Mouse (Mus musculus): ENCODE data around the gene Resp18. TPM values are rescaled to one million over a fixed set of nuclear protein-coding genes. Genes with fewer than 3 reads are reported as not detected.
A peak's percentile ranks its signal among the peaks of the same experiment; 100 is the strongest.

Gene Resp18
- total and polyA plus RNA-seq, 3 experiments = not detected

DNA sequence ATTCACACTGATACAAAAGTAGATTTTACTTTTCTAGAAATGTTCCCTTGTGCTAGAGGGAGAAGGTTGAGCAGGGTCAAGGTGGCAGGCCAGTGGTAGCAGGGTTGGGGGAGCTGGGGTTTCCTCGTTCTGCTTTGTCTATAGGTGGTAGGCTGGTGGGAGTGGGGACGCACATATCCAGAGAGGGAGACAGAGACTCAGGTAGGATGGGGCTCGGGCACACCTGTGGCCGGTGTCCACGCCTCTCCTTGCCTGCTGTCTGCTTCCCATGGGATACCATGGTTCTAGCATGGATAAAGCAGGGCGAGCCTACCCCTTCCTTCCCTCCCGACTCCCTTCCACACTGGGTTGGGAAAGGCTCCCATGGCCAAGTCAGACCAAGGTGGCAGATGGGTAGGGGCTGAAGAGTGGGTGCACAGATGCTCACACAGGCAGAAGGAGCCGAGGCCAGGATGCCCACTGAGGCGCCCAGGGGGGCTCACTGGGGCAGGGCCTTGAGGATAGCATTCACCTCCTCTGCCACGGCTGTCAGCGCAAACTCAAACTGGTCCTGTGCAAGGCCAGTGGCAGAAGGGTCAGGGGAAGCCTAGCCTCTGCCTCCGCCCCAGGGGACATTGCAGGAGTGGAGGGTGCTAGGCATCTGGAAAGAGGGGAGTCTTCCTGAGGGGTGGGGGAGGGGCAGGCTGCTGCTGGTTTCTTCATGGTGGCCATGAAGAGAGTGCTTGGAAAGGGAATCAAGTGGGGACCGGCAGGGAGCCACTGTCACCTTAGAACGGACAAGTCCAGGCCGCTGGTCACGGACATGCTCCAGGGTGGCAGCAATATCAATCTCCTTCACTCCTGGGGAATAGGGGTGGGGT is 30.9 kb downstream of the Resp18 start:
- H3K4me2 ChIP-seq (ENCODE audit: insufficient read depth, low read depth, poor library complexity, severe bottlenecking) = no peak overlapping the region
- H3K4me1 ChIP-seq (ENCODE audit: control insufficient read depth in 1 of 2, insufficient read depth in 2 of 2) = peaks cover 6 to 26% of the 10 kb centered on the region in 2 experiments
- in situ Hi-C loops (cut with MboI; ENCODE audit: low pct_ligation_motif_present, low pct_unique_long_range_greater_than_20kb, low sequenced_read_pairs) (no loop called here), dilution Hi-C loops (cut with MboI; ENCODE audit: extremely low pct_ligation_motif_present, extremely low pct_unique_long_range_greater_than_20kb, low sequenced_read_pairs) (no loop called here)
- peaks cover 21 to 51% of the 10 kb centered on the region in 2 experiments for H3K36me3 ChIP-seq (replicated peaks in 1 of 2; ENCODE audit: control insufficient read depth in 1 of 2, insufficient read depth in 1 of 2, low read length in 1 of 2)
- TF ChIP-seq POLR2A (IDR thresholded peaks at IDR 0.05; ENCODE audit: low read depth, low read length) (no peak), JUND (conservative IDR thresholded peaks at IDR 0.05; ENCODE audit: low read depth, low read length) (no peak), GABPA (IDR thresholded peaks at IDR 0.05; ENCODE audit: insufficient replicate concordance, low read depth, low read length) (no peak), NRF1 (IDR thresholded peaks at IDR 0.05; ENCODE audit: low read depth, low read length) (no peak), PAX5 (IDR thresholded peaks at IDR 0.05; ENCODE audit: low read length) (no peak), ELF1 (IDR thresholded peaks at IDR 0.05; ENCODE audit: low read depth, low read length) (no peak), CHD2 (IDR thresholded peaks at IDR 0.05; ENCODE audit: low read length) (no peak), KAT2A (IDR thresholded peaks at IDR 0.05; ENCODE audit: insufficient replicate concordance, low read length) (no peak), POLR2AphosphoS2 (IDR thresholded peaks at IDR 0.05; ENCODE audit: low read depth, low read length) (no peak), MYC (IDR thresholded peaks at IDR 0.05; ENCODE audit: low read depth, low read length) (no peak), CTCF (conservative IDR thresholded peaks at IDR 0.05 in 1 of 2, IDR thresholded peaks at IDR 0.05 in 1 of 2; ENCODE audit: low read depth in 2 of 2, low read length in 2 of 2) (no peak), USF2 (conservative IDR thresholded peaks at IDR 0.05; ENCODE audit: low read depth, low read length) (no peak), RAD21 (IDR thresholded peaks at IDR 0.05; ENCODE audit: low read depth, low read length) (no peak), TBP (conservative IDR thresholded peaks at IDR 0.05; ENCODE audit: low read depth, low read length) (no peak), MAZ (IDR thresholded peaks at IDR 0.05; ENCODE audit: low read depth, low read length) (no peak)
- H3K27ac ChIP-seq (ENCODE audit: insufficient read depth, low read depth) = no peak overlapping the region
- no peak overlapping the region for H3K4me3 ChIP-seq (replicated peaks in 1 of 3; ENCODE audit: low read depth in 2 of 3, low read length in 2 of 3, poor library complexity in 1 of 3)
- no peak overlapping the region for H3K9ac ChIP-seq (ENCODE audit: insufficient read depth, low read depth)
- DNase-seq (ENCODE audit: extremely low read depth) = no peak
- H3K79me2 ChIP-seq (replicated peaks; ENCODE audit: control insufficient read depth, extremely low read depth, insufficient read depth, poor library complexity, severe bottlenecking) = no peaks in the 10 kb centered on the region
- H3K27me3 ChIP-seq (replicated peaks) = peaks cover 1% of the 10 kb centered on the region
- H3K9me3 ChIP-seq (replicated peaks; ENCODE audit: low read length) = no peaks in the 10 kb centered on the region

DNA sequence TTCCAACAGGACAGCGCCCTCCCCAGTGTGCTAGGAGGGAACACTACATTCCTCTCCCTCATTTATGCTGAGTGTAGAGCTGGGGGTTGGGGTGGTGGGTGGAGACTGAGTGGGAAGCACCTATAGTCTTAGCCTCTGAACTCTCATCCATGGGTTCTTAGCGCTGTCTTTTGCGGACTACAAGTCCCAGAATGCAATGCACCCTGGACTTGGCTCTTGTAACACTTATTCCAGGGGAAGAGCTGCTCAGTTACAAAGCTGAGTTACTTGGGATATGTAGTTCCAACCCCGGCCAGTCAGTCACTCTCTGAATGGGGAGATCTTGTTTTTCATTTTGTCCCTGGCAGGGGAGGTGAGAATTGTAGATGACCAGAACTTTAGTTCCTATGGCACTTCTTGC is 33.4 kb downstream of the Resp18 start:
- in situ Hi-C loops (cut with MboI; ENCODE audit: low pct_ligation_motif_present, low pct_unique_long_range_greater_than_20kb, low sequenced_read_pairs) = no loop called here
- Histone ChIP-seq H3K36me3 (replicated peaks in 1 of 2; ENCODE audit: control insufficient read depth in 1 of 2, insufficient read depth in 1 of 2, low read length in 1 of 2) (peaks cover 31 to 70% of the 10 kb centered on the region in 2 experiments), H3K9ac (ENCODE audit: insufficient read depth, low read depth) (no peak overlapping the region), H3K9me3 (replicated peaks; ENCODE audit: low read length) (no peaks in the 10 kb centered on the region), H3K79me2 (replicated peaks; ENCODE audit: control insufficient read depth, extremely low read depth, insufficient read depth, poor library complexity, severe bottlenecking) (no peaks in the 10 kb centered on the region), H3K4me2 (ENCODE audit: insufficient read depth, low read depth, poor library complexity, severe bottlenecking) (no peak overlapping the region), H3K27me3 (replicated peaks) (no peaks in the 10 kb centered on the region), H3K27ac (ENCODE audit: insufficient read depth, low read depth) (no peak overlapping the region), H3K4me1 (ENCODE audit: control insufficient read depth in 1 of 2, insufficient read depth in 2 of 2) (peaks cover 0 to 11% of the 10 kb centered on the region in 2 experiments; a peak in 2 of 4 replicates), H3K4me3 (replicated peaks in 1 of 3; ENCODE audit: low read depth in 2 of 3, low read length in 2 of 3, poor library complexity in 1 of 3) (no peak overlapping the region)
- dilution Hi-C loops (cut with MboI; ENCODE audit: extremely low pct_ligation_motif_present, extremely low pct_unique_long_range_greater_than_20kb, low sequenced_read_pairs) = no loop called here
- no peak for DNase-seq (ENCODE audit: extremely low read depth)
- TF ChIP-seq NRF1 (IDR thresholded peaks at IDR 0.05; ENCODE audit: low read depth, low read length) (no peak), HCFC1 (IDR thresholded peaks at IDR 0.05; ENCODE audit: low read depth, low read length) (peak; percentile 79), ZNF384 (IDR thresholded peaks at IDR 0.05; ENCODE audit: low read depth, low read length) (no peak), SMC3 (IDR thresholded peaks at IDR 0.05; ENCODE audit: low read depth, low read length) (no peak), JUN (IDR thresholded peaks at IDR 0.05; ENCODE audit: insufficient read depth, low read depth, low read length) (no peak), USF1 (IDR thresholded peaks at IDR 0.05; ENCODE audit: low read depth, low read length) (no peak)

Measured in CH12.LX (cell line).